Mouse (Mus musculus): ENCODE data around the gene 9130213A22Rik.
A peak's percentile ranks its signal among the peaks of the same experiment; 100 is the strongest.

9130213A22Rik gene

GRCm38 (mm10) chr11:69074776-69075069 is 47.7 kb downstream of the 9130213A22Rik start:
- DNase-seq (ENCODE audit: low spot score) = no peak

DNA sequence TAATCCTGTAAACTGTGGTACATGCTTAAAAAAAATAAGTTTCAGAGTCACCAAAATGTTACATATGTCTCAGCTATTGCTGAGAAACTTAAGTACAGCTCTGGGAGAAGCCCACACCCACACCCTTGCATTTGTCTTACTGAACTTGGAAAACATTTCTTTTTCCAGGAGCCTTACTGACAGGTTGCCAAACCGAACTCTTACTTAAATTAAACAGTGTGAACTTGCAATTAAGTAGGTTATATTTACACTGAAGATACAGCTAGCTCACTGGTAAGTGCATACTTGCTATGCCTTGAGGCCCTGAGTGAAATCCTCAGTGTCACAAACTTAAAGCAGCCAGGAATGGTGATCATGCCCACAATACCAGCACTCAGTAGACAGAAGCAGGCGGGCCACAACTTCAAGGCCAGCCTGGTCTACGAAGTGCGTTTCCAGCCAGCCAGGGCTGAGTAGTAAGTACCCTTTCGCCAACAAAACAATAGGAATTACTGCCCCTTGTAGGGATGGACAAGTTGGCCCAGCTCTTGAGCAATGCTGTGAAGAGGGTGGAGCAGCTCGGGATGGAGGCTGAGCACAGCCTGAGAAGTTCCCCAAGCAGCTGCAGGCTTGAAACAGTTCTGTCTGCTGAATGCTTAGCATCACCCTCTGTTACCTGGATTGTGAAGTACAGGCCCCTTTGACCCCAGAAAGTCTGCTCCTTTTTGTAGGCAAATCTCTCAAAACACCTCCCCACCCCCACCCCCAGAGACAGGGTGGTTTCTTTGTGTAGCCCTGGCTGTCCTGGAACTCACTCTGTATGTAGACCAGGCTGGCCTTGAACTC is 48.2 kb downstream of the 9130213A22Rik start:
- DNase-seq (ENCODE audit: low spot score) = no peak

GRCm38 (mm10) chr11:69073065-69073888 is 49.1 kb downstream of the 9130213A22Rik start:
- DNase-seq (ENCODE audit: low spot score) = peak; percentile 92

- DNase-seq (ENCODE audit: low spot score) = no peak
These were observed 49.7 kb downstream of the 9130213A22Rik start for GRCm38 (mm10) chr11:69072666-69073064.

GRCm38 (mm10) chr11:69072234-69072633 is 50.2 kb downstream of the 9130213A22Rik start:
- DNase-seq (ENCODE audit: low spot score) = no peak

- DNase-seq (ENCODE audit: low spot score) = no peak
These were observed 51.1 kb downstream of the 9130213A22Rik start for GRCm38 (mm10) chr11:69071262-69071661.

DNA sequence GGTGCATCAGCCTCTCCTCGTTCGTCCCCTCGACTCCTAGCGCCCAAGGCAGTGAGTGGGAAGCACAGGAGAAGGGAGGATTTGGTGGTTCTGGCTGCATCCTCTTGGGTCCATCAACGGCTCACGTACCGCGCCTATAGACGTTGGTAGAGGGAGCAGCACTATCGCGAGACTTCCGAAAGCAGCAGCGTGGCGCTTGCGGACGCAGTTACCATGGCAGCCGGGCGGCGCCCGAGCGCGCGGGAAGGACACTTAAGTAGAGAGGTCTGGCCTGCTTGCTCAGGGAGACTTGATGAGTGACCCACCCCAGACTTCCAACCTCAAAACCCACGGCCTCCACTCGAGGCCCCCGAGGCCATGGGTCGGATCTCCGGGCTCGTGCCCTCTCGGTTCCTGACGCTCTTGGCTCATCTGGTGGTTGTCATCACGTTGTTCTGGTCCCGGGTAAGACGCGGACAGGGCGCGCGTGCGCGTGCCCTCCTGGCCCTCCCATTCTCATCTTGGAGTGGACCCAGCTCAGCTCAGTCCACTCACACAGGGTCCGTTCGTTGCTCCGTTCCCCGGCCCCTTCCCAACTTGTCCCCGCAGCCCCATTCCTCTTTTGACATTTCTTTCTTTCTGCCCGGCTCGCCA is 51.7 kb downstream of the 9130213A22Rik start, which contains the start of gene Tmem107:
Gene Tmem107 (plus strand): TSS at position 217 of the 633 bp plus-strand sequence.
- DNase-seq (ENCODE audit: low spot score) = peak; percentile 96

DNA sequence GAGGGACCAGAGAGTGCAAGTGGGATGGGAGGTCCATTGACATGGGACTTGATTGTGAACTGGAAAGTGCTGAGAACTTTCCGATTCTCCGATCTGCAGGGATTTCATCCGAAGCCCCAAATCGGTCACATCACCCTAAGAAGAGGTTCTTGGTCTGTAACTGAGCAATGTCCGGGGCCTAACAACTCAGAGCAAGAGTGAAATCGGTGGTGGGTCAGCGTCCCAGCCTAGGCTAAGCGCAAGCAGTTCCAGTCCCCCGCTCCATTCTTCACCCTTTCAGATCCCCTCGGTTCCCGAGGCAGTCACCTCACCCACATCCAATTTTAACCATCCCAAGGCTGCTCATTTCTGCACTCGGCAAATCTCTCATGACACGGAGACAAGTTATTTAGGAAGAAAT is 52.3 kb downstream of the 9130213A22Rik start:
- DNase-seq (ENCODE audit: low spot score) = no peak
